Mouse (Mus musculus) left cerebral cortex, postnatal 10 days (tissue): ENCODE results near the gene Zfp382. TPM values are rescaled to one million over a fixed set of nuclear protein-coding genes. Genes with fewer than 3 reads are reported as not detected.

ENCODE experiments used
- microRNA-seq: library from miRNA; unstranded; fragments of <30 nt; microRNA quantifications from one replicate; pipeline ENCODE4 v1.2.0, GENCODE M21; 2022
- total RNA-seq, 2 experiments: library from RNA; stranded (reverse); gene quantifications; 2 replicates each; pipeline ENCODE4 v1.2.3; 2021

The Zfp382 gene
- total RNA-seq, 2 experiments from 2014 or later: 30.6 to 34.5 TPM

Small RNAs within 50 kb of the gene (microRNA-seq; reads per million reads assigned to microRNA genes)
- not detected for gene Gm23368

Other genes starting within 250 kb of the Zfp382 start
- gene Zfp27, start 215.4 kb upstream of the Zfp382 start, total RNA-seq: 10 to 100 TPM; 21.4 to 21.9 TPM
- 1 to 10 TPM; 7.9 to 8.0 TPM for gene Zfp383, start 213.7 kb upstream of the Zfp382 start, total RNA-seq
- 10 to 100 TPM; 22.6 to 23.4 TPM for gene Zfp74, start 167.9 kb upstream of the Zfp382 start, total RNA-seq
- 1 to 10 TPM; 4.1 to 5.0 TPM for gene Zfp568, start 138.0 kb upstream of the Zfp382 start, total RNA-seq
- gene Zfp14, start 70.6 kb upstream of the Zfp382 start, total RNA-seq: 1 to 10 TPM; 6.3 to 7.4 TPM
- 1 to 10 TPM; 4.6 to 4.7 TPM for gene Zfp82, start 49.0 kb upstream of the Zfp382 start, total RNA-seq
- under 1 TPM in 1 of 2 experiments, not detected in 1; 0.73 TPM for gene Gm26920, start 31.5 kb upstream of the Zfp382 start, total RNA-seq
- 1 to 10 TPM; 5.5 to 8.3 TPM for gene Zfp566, start 31.4 kb upstream of the Zfp382 start, total RNA-seq
- 10 to 100 TPM; 53.8 to 57.4 TPM for gene Zfp260, start 27.2 kb upstream of the Zfp382 start, total RNA-seq
- 10 to 100 TPM; 43.5 to 50.7 TPM for gene Zfp146, start 47.8 kb downstream of the Zfp382 start, total RNA-seq
- 1 to 10 TPM; 3.6 to 4.1 TPM for gene Cox7a1, start 62.2 kb downstream of the Zfp382 start, total RNA-seq
- gene Capns1, start 76.9 kb downstream of the Zfp382 start, total RNA-seq: 100 to 1,000 TPM; 204 TPM
- 10 to 100 TPM; 72.1 to 73.3 TPM for gene Polr2i, start 110.0 kb downstream of the Zfp382 start, total RNA-seq
- 100 to 1,000 TPM; 176 to 206 TPM for gene Tbcb, start 110.3 kb downstream of the Zfp382 start, total RNA-seq
- gene Ovol3, start 113.8 kb downstream of the Zfp382 start, total RNA-seq: not detected
- under 1 TPM in 1 of 2 experiments, not detected in 1; 0.51 TPM for gene Thap8, start 158.2 kb downstream of the Zfp382 start, total RNA-seq
- 1 to 10 TPM; 2.5 to 3.5 TPM for gene Wdr62, start 158.5 kb downstream of the Zfp382 start, total RNA-seq
- 100 to 1,000 TPM; 495 to 497 TPM for gene Clip3, start 169.8 kb downstream of the Zfp382 start, total RNA-seq
- gene Alkbh6, start 186.8 kb downstream of the Zfp382 start, total RNA-seq: 10 to 100 TPM; 45.9 to 47.5 TPM
- gene Syne4, start 192.9 kb downstream of the Zfp382 start, total RNA-seq: 1 to 10 TPM; 5.4 to 7.5 TPM
- gene E130208F15Rik, start 199.8 kb downstream of the Zfp382 start, total RNA-seq: under 1 TPM; 0.45 to 0.67 TPM
- 1 to 10 TPM; 7.8 to 8.2 TPM for gene Sdhaf1, start 202.0 kb downstream of the Zfp382 start, total RNA-seq
- gene Lrfn3, start 240.8 kb downstream of the Zfp382 start, total RNA-seq: 10 to 100 TPM; 48.1 to 48.2 TPM